Mouse (Mus musculus): ENCODE measurements at regions not wholly inside any gene's neighbourhood (a gene's known extent, or its start where the extent isn't known, plus 50 kb on each side); places are given as distances from the start of the nearest gene placed in this dataset.

GRCm38 (mm10) chr8:103447916-103448315 lies 653.5 kb upstream of the Cdh5 start:
- TF ChIP-seq CTCF (IDR thresholded peaks at IDR 0.05; ENCODE audit: low read depth, low read length) (no peak), GATA1 (IDR thresholded peaks at IDR 0.05; ENCODE audit: borderline replicate concordance, low read length) (no peak), TAL1 (conservative IDR thresholded peaks at IDR 0.05; ENCODE audit: low read depth, low read length) (no peak), GATA2 (IDR thresholded peaks at IDR 0.05; ENCODE audit: borderline replicate concordance, low read depth, low read length) (no peak), POLR2AphosphoS5 (IDR thresholded peaks at IDR 0.05; ENCODE audit: insufficient replicate concordance, low read depth, low read length) (no peak)

Measured in G1E (cell line).